Mouse (Mus musculus): ENCODE measurements around the gene Timm44. TPM values are rescaled to one million over a fixed set of nuclear protein-coding genes. Genes with fewer than 3 reads are reported as not detected.

The Timm44 gene
- total and polyA plus RNA-seq, 3 experiments = 92.4 to 105 (median 92.8) TPM

DNA sequence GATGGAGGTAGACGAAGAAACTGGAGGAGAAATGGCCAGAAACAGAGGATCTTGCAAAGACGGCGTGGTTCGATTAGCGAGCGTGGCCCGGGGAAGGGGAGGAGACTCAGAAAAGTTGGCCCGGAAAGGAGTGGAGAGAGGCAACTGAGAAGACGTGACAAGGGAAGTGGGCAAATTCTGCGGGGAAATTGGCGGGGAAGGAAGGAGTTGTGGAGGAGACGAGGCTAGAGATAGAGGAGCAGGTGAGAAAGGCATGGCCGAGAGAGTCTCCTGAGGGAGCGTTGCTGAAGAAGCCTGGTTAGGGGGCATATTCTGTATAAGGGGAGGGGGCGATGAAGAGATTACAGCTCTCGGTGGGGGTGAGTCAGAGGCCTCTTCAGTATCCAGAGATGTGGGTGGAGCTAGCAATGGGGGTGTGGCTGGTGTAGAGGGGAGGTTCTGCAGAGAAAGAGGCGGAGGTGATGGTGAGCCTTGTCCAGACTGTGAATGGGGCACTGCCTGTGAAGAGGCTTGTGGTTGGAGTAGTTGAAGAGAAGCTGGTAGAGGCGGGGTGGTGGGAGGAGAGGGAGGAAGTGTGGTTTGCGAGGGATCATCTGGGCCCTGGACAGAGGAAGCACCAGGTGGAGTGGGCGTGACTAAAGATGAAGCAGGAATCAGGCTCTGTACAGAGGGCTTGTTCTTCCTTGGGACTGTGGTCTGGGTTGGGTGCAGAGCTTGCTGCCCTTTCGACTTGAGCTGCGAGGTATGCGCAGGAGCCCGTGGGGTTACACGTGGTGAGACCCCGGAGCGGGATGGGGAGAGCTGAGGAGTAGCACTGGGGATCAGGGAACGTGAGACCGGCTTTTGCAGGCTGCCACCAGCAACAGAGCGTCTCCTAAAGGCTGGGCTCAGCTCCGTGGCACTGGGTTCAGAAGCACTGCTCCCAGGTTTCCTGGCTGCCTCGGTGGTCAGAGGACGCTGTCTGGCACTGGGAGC, 61.4 kb downstream of the Timm44 start:
- Histone ChIP-seq H3K9ac (ENCODE audit: low read depth, low read length) (peak overlapping the region; percentile 49), H3K36me3 (ENCODE audit: control insufficient read depth, insufficient read depth, low read length) (no peaks in the 10 kb centered on the region), H3K27me3 (ENCODE audit: control insufficient read depth, insufficient read depth, low read length) (peaks cover 17% of the 10 kb centered on the region), H3K79me2 (replicated peaks; ENCODE audit: control insufficient read depth, insufficient read depth, low read length) (no peaks in the 10 kb centered on the region), H3K27ac (no peak overlapping the region), H3K4me1 (ENCODE audit: control insufficient read depth, insufficient read depth, low read length) (peaks cover 3% of the 10 kb centered on the region; the same call in 1 of the 2 replicates), H3K4me3 (peak overlapping the region; percentile 37)
- DNase-seq = peak; percentile 47 to 52
- 12% methylated on average over 33 of the region's 33 CpGs for WGBS
- intact Hi-C loops (cut with DNase I) = no loop called here
- TF ChIP-seq CTCF (IDR thresholded peaks at IDR 0.05) (no peak), POLR2A (IDR thresholded peaks at IDR 0.05; ENCODE audit: insufficient read depth, low read depth, low read length) (no peak), EP300 (IDR thresholded peaks at IDR 0.05; ENCODE audit: insufficient read depth, low read depth, low read length) (no peak)

DNA sequence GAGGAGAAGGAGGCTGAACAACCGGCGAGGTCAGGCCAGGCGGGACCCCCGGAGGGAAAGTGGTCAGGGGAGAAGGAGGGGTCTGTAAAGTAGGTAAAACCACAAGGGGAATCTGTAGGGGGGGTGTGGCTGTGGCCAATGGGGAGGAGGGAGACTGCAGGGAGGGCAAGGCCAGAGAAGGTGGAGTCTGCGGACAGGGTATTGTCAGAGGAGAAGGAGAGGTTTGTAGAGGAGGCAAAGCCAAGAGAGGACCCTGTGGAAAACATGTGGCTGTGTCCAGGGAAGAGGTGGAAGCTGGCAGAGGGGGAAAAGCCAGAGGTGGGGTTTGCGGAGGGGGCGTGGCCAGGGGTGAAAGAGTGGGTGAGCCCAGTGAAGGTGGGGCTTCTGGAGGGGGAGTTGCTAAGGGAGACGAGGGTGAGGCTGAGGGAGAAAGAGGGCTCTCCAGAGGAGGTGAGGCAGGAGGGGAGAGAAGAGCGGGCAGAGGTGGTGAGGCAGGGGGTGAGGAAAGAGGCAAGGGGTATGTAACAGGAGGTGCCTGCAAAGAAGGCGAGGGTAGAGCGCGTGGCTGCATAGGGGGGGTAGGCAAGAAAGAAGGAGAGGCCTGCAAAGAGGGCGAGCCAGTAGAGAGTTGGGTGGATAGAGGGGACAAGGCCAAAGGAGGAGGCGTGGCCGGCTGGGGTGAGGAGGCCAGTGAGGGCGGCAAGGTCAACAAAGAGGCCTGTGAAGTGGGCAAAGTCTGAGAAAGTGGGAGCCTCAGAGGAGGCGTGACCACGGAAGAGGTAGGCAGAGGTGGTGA, 62.3 kb downstream of the Timm44 start:
- Histone ChIP-seq H3K4me1 (ENCODE audit: control insufficient read depth, insufficient read depth, low read length) (peaks cover 3% of the 10 kb centered on the region; the same call in 1 of the 2 replicates), H3K36me3 (ENCODE audit: control insufficient read depth, insufficient read depth, low read length) (no peaks in the 10 kb centered on the region), H3K27me3 (ENCODE audit: control insufficient read depth, insufficient read depth, low read length) (peaks cover 15% of the 10 kb centered on the region), H3K9ac (ENCODE audit: low read depth, low read length) (peak overlapping the region; percentile 49), H3K4me3 (peak overlapping the region; percentile 37), H3K79me2 (replicated peaks; ENCODE audit: control insufficient read depth, insufficient read depth, low read length) (no peaks in the 10 kb centered on the region), H3K27ac (no peak overlapping the region)
- peak; percentile 48 to 51 for DNase-seq
- 7% methylated on average over 18 of the region's 18 CpGs for WGBS
- intact Hi-C loops (cut with DNase I) = no loop called here
- no peak for TF ChIP-seq CTCF (IDR thresholded peaks at IDR 0.05)

DNA sequence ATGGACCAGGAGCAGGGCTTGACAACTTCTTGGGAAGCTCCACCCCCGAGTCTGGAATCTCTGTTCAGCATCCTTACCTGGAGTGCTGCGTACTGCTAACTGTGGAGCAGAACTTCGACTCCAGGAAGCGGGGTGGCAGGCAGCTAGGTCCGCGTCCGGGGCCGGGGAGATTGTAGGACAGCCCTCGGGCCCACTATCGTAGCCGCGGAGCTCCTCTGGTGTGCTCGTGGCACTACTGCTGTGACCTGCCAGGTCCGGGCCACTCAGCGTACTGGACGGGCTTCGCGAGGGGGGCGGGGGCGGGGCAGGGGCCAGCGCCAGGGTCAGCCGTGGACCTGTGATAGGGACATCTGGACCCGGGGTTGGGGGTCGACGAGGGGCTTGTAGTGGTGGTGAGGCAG, 62.9 kb downstream of the Timm44 start:
- Histone ChIP-seq H3K79me2 (replicated peaks; ENCODE audit: control insufficient read depth, insufficient read depth, low read length) (no peaks in the 10 kb centered on the region), H3K9ac (ENCODE audit: low read depth, low read length) (peak overlapping the region; percentile 49; the same call in 1 of the 2 replicates), H3K27ac (no peak overlapping the region), H3K4me1 (ENCODE audit: control insufficient read depth, insufficient read depth, low read length) (peaks cover 3% of the 10 kb centered on the region; the same call in 1 of the 2 replicates), H3K4me3 (no peak overlapping the region), H3K36me3 (ENCODE audit: control insufficient read depth, insufficient read depth, low read length) (no peaks in the 10 kb centered on the region), H3K27me3 (ENCODE audit: control insufficient read depth, insufficient read depth, low read length) (peaks cover 14% of the 10 kb centered on the region)
- intact Hi-C loops (cut with DNase I) = no loop called here
- peak in 1 of 2 experiments; percentile 35 for DNase-seq
- under 1% methylated on average over 23 of the region's 25 CpGs for WGBS
- no peak for TF ChIP-seq CTCF (IDR thresholded peaks at IDR 0.05)
- TF ChIP-seq EP300 (IDR thresholded peaks at IDR 0.05; ENCODE audit: insufficient read depth, low read depth, low read length) = no peak
- no peak for TF ChIP-seq POLR2A (IDR thresholded peaks at IDR 0.05; ENCODE audit: insufficient read depth, low read depth, low read length)

DNA sequence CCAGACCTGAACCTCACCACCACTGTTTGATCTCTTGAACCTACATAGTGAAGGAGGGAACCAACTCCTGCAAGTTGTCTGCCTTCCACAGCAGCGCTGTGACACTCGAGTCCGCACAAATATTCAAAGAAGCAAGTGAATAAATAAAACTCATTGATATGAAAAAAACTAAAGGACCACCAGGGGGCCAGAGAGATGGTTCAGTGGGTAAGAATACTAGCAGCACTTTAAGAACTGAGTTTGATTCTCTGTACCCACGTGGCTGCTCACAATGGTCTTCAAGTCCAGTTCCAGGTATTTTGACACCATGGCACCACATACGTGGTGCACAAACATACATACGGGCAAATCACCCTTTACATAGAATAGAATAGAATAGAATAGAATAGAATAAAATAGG, 64.6 kb downstream of the Timm44 start:
- WGBS = 81% methylated on average over 6 of the region's 6 CpGs
- Histone ChIP-seq H3K79me2 (replicated peaks; ENCODE audit: control insufficient read depth, insufficient read depth, low read length) (no peaks in the 10 kb centered on the region), H3K9ac (ENCODE audit: low read depth, low read length) (no peak overlapping the region), H3K4me3 (no peak overlapping the region), H3K4me1 (ENCODE audit: control insufficient read depth, insufficient read depth, low read length) (peaks cover 3% of the 10 kb centered on the region; the same call in 1 of the 2 replicates), H3K27ac (no peak overlapping the region), H3K27me3 (ENCODE audit: control insufficient read depth, insufficient read depth, low read length) (peaks cover 5% of the 10 kb centered on the region), H3K36me3 (ENCODE audit: control insufficient read depth, insufficient read depth, low read length) (no peaks in the 10 kb centered on the region)
- DNase-seq = no peak
- intact Hi-C loops (cut with DNase I) = no loop called here
- TF ChIP-seq POLR2A (IDR thresholded peaks at IDR 0.05; ENCODE audit: insufficient read depth, low read depth, low read length) = no peak
- TF ChIP-seq CTCF (IDR thresholded peaks at IDR 0.05) = no peak
- TF ChIP-seq EP300 (IDR thresholded peaks at IDR 0.05; ENCODE audit: insufficient read depth, low read depth, low read length) = no peak

Other genes starting within 250 kb of the Timm44 start
- 1 to 10 TPM in 1 of 2 experiments, under 1 TPM in 1; 0.60 to 1.1 TPM for gene Cd209f, start 170.1 kb downstream of the Timm44 start, total RNA-seq (2021)
- gene Cd209f, start 170.1 kb downstream of the Timm44 start, polyA plus RNA-seq (2012; rRNA removed) = 1.4 and 2.3 TPM in 2 replicates
- under 1 TPM in 1 of 2 experiments, not detected in 1; 0.23 TPM for gene Cd209g, start 141.8 kb downstream of the Timm44 start, total RNA-seq (2021)
- gene Cd209g, start 141.8 kb downstream of the Timm44 start, polyA plus RNA-seq (2012; rRNA removed) = 1.00 and 2.1 TPM in 2 replicates
- 10 to 100 TPM; 20.6 to 22.3 TPM for gene Evi5l, start 109.3 kb downstream of the Timm44 start, total RNA-seq (2021)
- gene Evi5l, start 109.3 kb downstream of the Timm44 start, polyA plus RNA-seq (2012; rRNA removed) = 20.2 and 27.3 TPM in 2 replicates
- gene Prr36, start 58.5 kb downstream of the Timm44 start, total RNA-seq (2021) = under 1 TPM in 1 of 2 experiments, not detected in 1; 0.05 TPM
- 0.04 TPM in 1 of 2 replicates, not detected in the other for gene Prr36, start 58.5 kb downstream of the Timm44 start, polyA plus RNA-seq (2012; rRNA removed)
- gene Lrrc8e, start 49.1 kb downstream of the Timm44 start, total RNA-seq (2021) = under 1 TPM; 0.37 to 0.52 TPM
- 0.09 and 0.29 TPM in 2 replicates for gene Lrrc8e, start 49.1 kb downstream of the Timm44 start, polyA plus RNA-seq (2012; rRNA removed)
- gene Map2k7, start 37.2 kb downstream of the Timm44 start, total RNA-seq (2021) = 10 to 100 TPM; 63.8 to 65.9 TPM
- gene Map2k7, start 37.2 kb downstream of the Timm44 start, polyA plus RNA-seq (2012; rRNA removed) = 27.8 and 53.1 TPM in 2 replicates
- under 1 TPM in 1 of 2 experiments, not detected in 1; 0.45 TPM for gene Gm49320, start 37.0 kb downstream of the Timm44 start, total RNA-seq (2021)
- gene Gm49320, start 37.0 kb downstream of the Timm44 start, polyA plus RNA-seq (2012; rRNA removed) = 0.64 and 2.6 TPM in 2 replicates
- 1 to 10 TPM; 2.7 to 3.8 TPM for gene Tgfbr3l, start 27.7 kb downstream of the Timm44 start, total RNA-seq (2021)
- gene Tgfbr3l, start 27.7 kb downstream of the Timm44 start, polyA plus RNA-seq (2012; rRNA removed) = 10.0 and 12.1 TPM in 2 replicates
- 10 to 100 TPM; 14.7 to 16.2 TPM for gene Snapc2, start 22.8 kb downstream of the Timm44 start, total RNA-seq (2021)
- 18.5 and 38.1 TPM in 2 replicates for gene Snapc2, start 22.8 kb downstream of the Timm44 start, polyA plus RNA-seq (2012; rRNA removed)
- gene Ctxn1, start 16.6 kb downstream of the Timm44 start, total RNA-seq (2021) = under 1 TPM; 0.60 to 0.91 TPM
- gene Ctxn1, start 16.6 kb downstream of the Timm44 start, polyA plus RNA-seq (2012; rRNA removed) = 5.2 and 5.7 TPM in 2 replicates
- gene Ccl25, start 49.3 kb upstream of the Timm44 start, total RNA-seq (2021) = 1 to 10 TPM; 2.9 to 5.1 TPM
- gene Ccl25, start 49.3 kb upstream of the Timm44 start, polyA plus RNA-seq (2012; rRNA removed) = 2.5 and 3.5 TPM in 2 replicates
- gene Elavl1, start 49.5 kb upstream of the Timm44 start, total RNA-seq (2021) = 10 to 100 TPM; 60.0 to 61.1 TPM
- 25.9 and 32.5 TPM in 2 replicates for gene Elavl1, start 49.5 kb upstream of the Timm44 start, polyA plus RNA-seq (2012; rRNA removed)
- 10 to 100 TPM; 33.2 to 33.6 TPM for gene Cers4, start 217.1 kb upstream of the Timm44 start, total RNA-seq (2021)
- gene Cers4, start 217.1 kb upstream of the Timm44 start, polyA plus RNA-seq (2012; rRNA removed) = 89.8 and 92.8 TPM in 2 replicates

Data from heart, adult 2 months (tissue).